Mouse (Mus musculus) testis, adult 2 months (tissue): ENCODE measurements at regions not wholly inside any gene's neighbourhood (a gene's known extent, or its start where the extent isn't known, plus 50 kb on each side); places are given as distances from the start of the nearest gene placed in this dataset.

Experiments
- H3K27ac ChIP-seq: fragments of 200-500 bp; 2 replicates; pipeline ENCODE4 v1.5.1; 2012; ENCODE audit warnings: low read depth, low read length; ENCODE audit not compliant: control insufficient read depth, insufficient read depth
- H3K27me3 ChIP-seq: fragments of 200-500 bp; 2 replicates; pipeline ENCODE4 v1.6.1; 2012; ENCODE audit warnings: mild to moderate bottlenecking, low read length, moderate library complexity; ENCODE audit not compliant: control insufficient read depth, insufficient read depth
- H3K36me3 ChIP-seq: fragments of 200-500 bp; 2 replicates; pipeline ENCODE4 v1.6.1; 2012; ENCODE audit warnings: mild to moderate bottlenecking, low read length; ENCODE audit not compliant: control insufficient read depth, insufficient read depth
- H3K4me1 ChIP-seq: fragments of 200-500 bp; 2 replicates; pipeline ENCODE4 v1.6.1; 2012; ENCODE audit warnings: low read length; ENCODE audit not compliant: control insufficient read depth, insufficient read depth
- H3K4me3 ChIP-seq: fragments of 200-500 bp; 2 replicates; pipeline ENCODE4 v1.5.1; 2012; ENCODE audit warnings: low read depth, mild to moderate bottlenecking, low read length, moderate library complexity, mixed read lengths; ENCODE audit not compliant: control insufficient read depth
- CTCF ChIP-seq: fragments of 200-500 bp; IDR thresholded peaks from 2 replicates; pipeline ENCODE4 v1.5.1; 2012; ENCODE audit warnings: low read depth, mild to moderate bottlenecking, inconsistent platforms, low read length, moderate library complexity; ENCODE audit not compliant: control insufficient read depth, insufficient read depth, insufficient replicate concordance
- POLR2A ChIP-seq: fragments of 200-500 bp; IDR thresholded peaks from 2 replicates; pipeline ENCODE4 v1.6.1; 2012; ENCODE audit warnings: low read depth, mild to moderate bottlenecking, inconsistent platforms, low read length, moderate library complexity; ENCODE audit not compliant: control insufficient read depth

GRCm38 (mm10) chr17:4333091-4333490 is 637.0 kb upstream of the Nox3 start:
- Histone ChIP-seq H3K27ac (no peak overlapping the region), H3K4me3 (no peak overlapping the region), H3K36me3 (no peaks in the 10 kb centered on the region), H3K4me1 (no peaks in the 10 kb centered on the region), H3K27me3 (no peaks in the 10 kb centered on the region)
- TF ChIP-seq CTCF (no peak), POLR2A (no peak)

- H3K4me3 ChIP-seq = no peak overlapping the region
- H3K4me1 ChIP-seq = no peaks in the 10 kb centered on the region
- no peak for TF ChIP-seq CTCF
- TF ChIP-seq POLR2A = no peak
- H3K27ac ChIP-seq = no peak overlapping the region
- no peaks in the 10 kb centered on the region for H3K36me3 ChIP-seq
- no peaks in the 10 kb centered on the region for H3K27me3 ChIP-seq
Measured at GRCm38 (mm10) chr17:4353018-4353417, 641.1 kb upstream of the Arid1b start.

- no peak for TF ChIP-seq CTCF
- TF ChIP-seq POLR2A = no peak
- Histone ChIP-seq H3K27ac (no peak overlapping the region), H3K27me3 (no peaks in the 10 kb centered on the region), H3K36me3 (no peaks in the 10 kb centered on the region), H3K4me1 (no peaks in the 10 kb centered on the region), H3K4me3 (no peak overlapping the region)
Measured at GRCm38 (mm10) chr17:4355506-4356218, 638.5 kb upstream of the Arid1b start.

- no peak overlapping the region for H3K27ac ChIP-seq
- no peaks in the 10 kb centered on the region for H3K27me3 ChIP-seq
- H3K4me3 ChIP-seq = no peak overlapping the region
- TF ChIP-seq CTCF (no peak), POLR2A (no peak)
- H3K36me3 ChIP-seq = no peaks in the 10 kb centered on the region
- no peaks in the 10 kb centered on the region for H3K4me1 ChIP-seq
Measured at GRCm38 (mm10) chr17:4360413-4361320, 633.5 kb upstream of the Arid1b start.

GRCm38 (mm10) chr17:4365811-4366210 is 628.3 kb upstream of the Arid1b start:
- TF ChIP-seq CTCF (no peak), POLR2A (no peak)
- H3K27ac ChIP-seq = no peak overlapping the region
- no peak overlapping the region for H3K4me3 ChIP-seq
- H3K4me1 ChIP-seq = no peaks in the 10 kb centered on the region
- H3K27me3 ChIP-seq = no peaks in the 10 kb centered on the region
- H3K36me3 ChIP-seq = no peaks in the 10 kb centered on the region

GRCm38 (mm10) chr17:4380449-4380848 is 613.7 kb upstream of the Arid1b start:
- Histone ChIP-seq H3K27me3 (no peaks in the 10 kb centered on the region), H3K4me3 (no peak overlapping the region), H3K4me1 (no peaks in the 10 kb centered on the region), H3K27ac (no peak overlapping the region), H3K36me3 (no peaks in the 10 kb centered on the region)
- TF ChIP-seq CTCF = no peak
- TF ChIP-seq POLR2A = no peak

- no peak overlapping the region for H3K4me3 ChIP-seq
- no peaks in the 10 kb centered on the region for H3K27me3 ChIP-seq
- H3K27ac ChIP-seq = no peak overlapping the region
- no peaks in the 10 kb centered on the region for H3K36me3 ChIP-seq
- no peak for TF ChIP-seq POLR2A
- TF ChIP-seq CTCF = no peak
- H3K4me1 ChIP-seq = no peaks in the 10 kb centered on the region
Measured at GRCm38 (mm10) chr17:4380873-4381272, 613.3 kb upstream of the Arid1b start.
